ENCODE assay signal across 11 mouse cellular contexts in genomic region chr3:105546611-105547071, GRCm38 (mm10).
A peak's percentile ranks its signal among the peaks of the same experiment; 100 is the strongest.
DNase-seq lines count a peak whose midpoint lies in the region; ATAC-seq lines count a peak whose summit lies in the region.
"Had no signal": no experiment of that assay in that cellular context is flagged by ENCODE, and none has a peak within 500 bp of the region (broad histone marks: within the 10 kb centered on the region; RNA-seq: fewer than 3 reads in every experiment).

No protein-coding gene starts in this region.

- DNase-seq in frontal cortex, postnatal 14 days (ENCODE audit: low spot score in 2 of 2): no peak
- peak; percentile 30 to 48 for DNase-seq in layer of hippocampus, postnatal 36 days
- DNase-seq in layer of hippocampus, adult 9-10 months (ENCODE audit: low spot score): no peak
- DNase-seq in urinary bladder, postnatal 4 days (ENCODE audit: low spot score in 2 of 2): peak; percentile 30 to 57
- DNase-seq in urinary bladder, postnatal 10 days (ENCODE audit: low spot score): no peak
- DNase-seq in testis, postnatal 14 days (ENCODE audit: low spot score): peak; percentile 40
- DNase-seq: cerebellum, adult 11 months; gastrocnemius, postnatal 10 days; thymus, postnatal 25 days had no signal

- peak; percentile 67 for ATAC-seq in frontal cortex, adult (ENCODE audit: low TSS enrichment)
- no peak for ATAC-seq in megakaryocyte, adult 5-6 weeks (ENCODE audit: poor library complexity, severe bottlenecking)

Comparison
In these comparisons a context has a peak if more than half of its experiments do, and no peak if none do; other contexts are left out.
1. DNase-seq: peak in layer of hippocampus, postnatal 36 days (2 of 2), urinary bladder, postnatal 4 days (2 of 2) and testis, postnatal 14 days (single experiment); none in frontal cortex, postnatal 14 days (0 of 2), layer of hippocampus, adult 9-10 months (single experiment) and urinary bladder, postnatal 10 days (single experiment).